Mouse (Mus musculus) kidney, postnatal 0 days (tissue): ENCODE data around the gene Sycp3. TPM values are rescaled to one million over a fixed set of nuclear protein-coding genes. Genes with fewer than 3 reads are reported as not detected.
A peak's percentile ranks its signal among the peaks of the same experiment; 100 is the strongest.
"Not testable (repeated sequence)": the region's sequence is repeated elsewhere in the genome, so short reads cannot be mapped to it uniquely, and the experiment has no call there.

Source experiments
- ATAC-seq: fragments of 200-750 bp; cut with Nextera tagmentation; replicated peaks from 2 replicates; pipeline ENCODE4 v1.8.0; 2017; ENCODE audit warnings: low read depth, moderate number of reproducible peaks, moderate TSS enrichment, moderate library complexity; ENCODE audit not compliant: low FRiP score
- DNase-seq: peaks from one replicate; pipeline ENCODE4 v3.0.0-alpha.2; 2016; ENCODE audit warnings: low spot score
- H3K27ac ChIP-seq: fragments of 300-500 bp; sonication (generic); 2 replicates; pipeline ENCODE4 v1.5.1; 2014; ENCODE audit warnings: mild to moderate bottlenecking
- H3K27me3 ChIP-seq: fragments of 300-500 bp; sonication (generic); 2 replicates; pipeline ENCODE4 v1.6.1; 2014; ENCODE audit warnings: low read length, mixed read lengths; ENCODE audit not compliant: insufficient read depth
- H3K36me3 ChIP-seq: fragments of 300-500 bp; sonication (generic); 2 replicates; pipeline ENCODE4 v1.6.1; 2014; ENCODE audit warnings: low read length, mixed read lengths; ENCODE audit not compliant: insufficient read depth
- H3K4me1 ChIP-seq: fragments of 300-500 bp; sonication (generic); replicated peaks from 2 replicates; pipeline ENCODE4 v1.6.1; 2014; ENCODE audit warnings: antibody characterized with exemption, low read length, mixed read lengths; ENCODE audit not compliant: insufficient read depth
- H3K4me2 ChIP-seq: fragments of 300-500 bp; sonication (generic); 2 replicates; pipeline ENCODE4 v1.6.1; 2014; ENCODE audit warnings: mild to moderate bottlenecking, low read length, moderate library complexity, mixed read lengths
- H3K4me3 ChIP-seq: fragments of 300-500 bp; sonication (generic); replicated peaks from 2 replicates; pipeline ENCODE4 v1.5.1; 2014; ENCODE audit warnings: low read depth, low read length
- H3K9ac ChIP-seq: fragments of 300-500 bp; sonication (generic); 2 replicates; pipeline ENCODE4 v1.6.1; 2014; ENCODE audit warnings: low read depth, low read length
- H3K9me3 ChIP-seq: fragments of 300-500 bp; sonication (generic); replicated peaks from 2 replicates; pipeline ENCODE4 v1.6.1; 2016; ENCODE audit warnings: low read length, inconsistent platforms, mixed read lengths
- CTCF ChIP-seq: IDR thresholded peaks from 2 replicates; pipeline ENCODE4 v1.5.1; 2016; ENCODE audit warnings: antibody characterized with exemption, low read depth, mild to moderate bottlenecking, moderate library complexity
- WGBS: fragments of 180-500 bp; shearing (Covaris S2); extraction: QIAGEN DNeasy Blood & Tissue Kit; methylation state at CpG from one replicate; pipeline ENCODE4 v1.1.7; 2014; 5-methylcytosine and 5-hydroxymethylcytosine counted together
- polyA plus RNA-seq: library from polyadenylated mRNA; unstranded; fragments of >200 nt; fragmentation: Nextera tagmentation; extraction: Ambion mirVana; gene quantifications from 2 replicates; pipeline ENCODE4 v1.2.1, GENCODE M21; 2015

Sycp3 gene
- polyA plus RNA-seq, 1 experiment from 2014 or later = 0.16 TPM

DNA sequence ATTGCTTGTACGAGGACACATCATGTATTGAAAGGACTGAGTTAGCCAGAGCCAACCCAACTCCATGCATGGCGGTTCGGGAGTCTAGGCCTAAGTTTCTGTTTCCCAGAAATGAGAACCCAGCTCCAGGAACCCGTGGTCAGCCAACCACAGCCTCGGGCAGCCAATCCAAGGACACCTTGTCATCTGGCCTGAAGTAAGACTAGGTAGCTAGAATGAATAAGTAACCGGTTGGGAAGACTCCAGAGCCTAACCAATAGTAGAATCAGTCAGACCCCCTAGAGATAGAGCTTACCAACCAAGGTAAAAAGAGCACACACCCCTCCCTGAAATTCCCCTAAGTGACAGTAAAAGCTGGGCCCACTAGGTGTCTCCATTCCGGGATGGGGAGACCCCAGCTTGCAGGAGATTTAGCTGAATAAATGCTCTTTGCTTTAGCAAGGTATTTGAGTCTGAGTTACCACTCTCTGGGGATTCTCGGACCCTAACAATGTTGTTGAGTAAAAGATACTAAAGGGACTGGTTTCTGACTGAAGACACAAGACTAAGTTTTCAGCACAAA lies 54.3 kb downstream of the Sycp3 start:
- H3K4me1 ChIP-seq = no peaks in the 10 kb centered on the region
- 69% methylated on average over 8 of the region's 8 CpGs for whole genome bisulfite sequencing

DNA sequence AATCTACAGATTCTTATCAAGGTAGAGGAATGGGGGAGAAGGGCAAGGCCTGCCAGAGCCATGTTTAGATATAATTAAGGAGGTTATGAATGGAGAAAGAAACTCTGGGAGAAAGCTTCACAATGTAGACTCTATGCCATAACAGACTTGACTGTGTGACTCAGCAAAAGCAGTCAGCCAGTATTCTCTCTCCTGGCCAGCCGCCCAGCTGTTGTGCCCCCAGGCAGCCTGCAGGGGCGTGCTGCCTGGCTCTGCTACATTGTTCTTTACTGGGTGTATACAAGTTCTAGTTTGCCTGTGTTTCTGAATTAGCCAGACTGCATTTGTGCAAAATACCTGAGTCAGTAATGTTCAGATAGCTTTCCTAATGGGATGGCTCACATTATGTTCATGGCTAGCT lies 55.1 kb downstream of the Sycp3 start:
- ATAC-seq (no peak), DNase-seq (no peak)
- Histone ChIP-seq H3K27me3 (no peaks in the 10 kb centered on the region), H3K9me3 (no peaks in the 10 kb centered on the region), H3K4me1 (no peaks in the 10 kb centered on the region), H3K27ac (peak overlapping the region; percentile 47; the same call in 1 of the 2 replicates), H3K36me3 (no peaks in the 10 kb centered on the region), H3K9ac (no peak overlapping the region), H3K4me2 (no peak overlapping the region), H3K4me3 (no peak overlapping the region)
- peak; percentile 49 for TF ChIP-seq CTCF
- WGBS = 42% methylated on average over 2 of the region's 2 CpGs

More for the DNA sequence above, 54.3 kb downstream of the Sycp3 start:
- Histone ChIP-seq H3K9ac (no peak overlapping the region), H3K27ac (peak overlapping the region; percentile 47; the same call in 1 of the 2 replicates), H3K9me3 (no peaks in the 10 kb centered on the region), H3K27me3 (no peaks in the 10 kb centered on the region), H3K4me3 (no peak overlapping the region), H3K36me3 (no peaks in the 10 kb centered on the region), H3K4me2 (no peak overlapping the region)
- no peak for DNase-seq
- peak; percentile 69 for ATAC-seq
- peak; percentile 31; the same call in 1 of the 2 replicates for TF ChIP-seq CTCF

GRCm38 (mm10) chr10:88515049-88515448 lies 55.7 kb downstream of the Sycp3 start:
- not testable (repeated sequence) for H3K27ac ChIP-seq, H3K4me1 ChIP-seq, H3K4me2 ChIP-seq, DNase-seq, H3K27me3 ChIP-seq, H3K9ac ChIP-seq, H3K36me3 ChIP-seq, H3K9me3 ChIP-seq, ATAC-seq, H3K4me3 ChIP-seq
- WGBS = 83% methylated on average over 4 of the region's 7 CpGs

GRCm38 (mm10) chr10:88522795-88523194 lies 63.4 kb downstream of the Sycp3 start:
- DNase-seq = no peak
- H3K9ac ChIP-seq = no peak overlapping the region
- WGBS = 89% methylated on average over 8 of the region's 8 CpGs
- H3K4me2 ChIP-seq = no peak overlapping the region
- no peaks in the 10 kb centered on the region for H3K9me3 ChIP-seq
- no peak for TF ChIP-seq CTCF
- H3K4me3 ChIP-seq = no peak overlapping the region
- H3K27me3 ChIP-seq = no peaks in the 10 kb centered on the region
- H3K27ac ChIP-seq = no peak overlapping the region
- no peaks in the 10 kb centered on the region for H3K4me1 ChIP-seq
- ATAC-seq = no peak
- H3K36me3 ChIP-seq = no peaks in the 10 kb centered on the region

Other genes starting within 250 kb of the Sycp3 start
- 5.6 and 5.9 TPM in 2 replicates for gene Dram1, start 80.5 kb upstream of the Sycp3 start, polyA plus RNA-seq
- gene Gnptab, start 80.4 kb upstream of the Sycp3 start, polyA plus RNA-seq = 9.0 and 10.2 TPM in 2 replicates
- gene Chpt1, start 44.5 kb downstream of the Sycp3 start, polyA plus RNA-seq = 246 and 283 TPM in 2 replicates
- gene Mybpc1, start 145.6 kb downstream of the Sycp3 start, polyA plus RNA-seq = 1.2 and 1.5 TPM in 2 replicates
- 0.71 and 1.0 TPM in 2 replicates for gene Spic, start 225.4 kb downstream of the Sycp3 start, polyA plus RNA-seq